Mouse (Mus musculus): ENCODE measurements around the gene Ninj2. TPM values are rescaled to one million over a fixed set of nuclear protein-coding genes. Genes with fewer than 3 reads are reported as not detected.

The Ninj2 gene
- total RNA-seq, 2 experiments from 2014 or later = not detected

GRCm38 (mm10) chr6:120090712-120091248 is 2.4 kb upstream of the Ninj2 start:
- intact Hi-C loops (cut with DNase I) = no loop called here
- DNase-seq = peak in 1 of 2 experiments; percentile 24

- DNase-seq = no peak
- intact Hi-C loops (cut with DNase I) = no loop called here
Observed at GRCm38 (mm10) chr6:120091956-120092355, 1.2 kb upstream of the Ninj2 start.

- DNase-seq = no peak
- intact Hi-C loops (cut with DNase I) = no loop called here
Observed at GRCm38 (mm10) chr6:120094091-120094776, 1.1 kb downstream of the Ninj2 start.

- DNase-seq = no peak
- intact Hi-C loops (cut with DNase I) = no loop called here
Observed at GRCm38 (mm10) chr6:120095096-120095495, 1.9 kb downstream of the Ninj2 start.

GRCm38 (mm10) chr6:120095501-120095900 is 2.4 kb downstream of the Ninj2 start:
- no peak for DNase-seq
- intact Hi-C loops (cut with DNase I) = no loop called here

GRCm38 (mm10) chr6:120099392-120099791 is 6.2 kb downstream of the Ninj2 start:
- no peak for DNase-seq
- intact Hi-C loops (cut with DNase I) = no loop called here

- no peak for DNase-seq
- intact Hi-C loops (cut with DNase I) = no loop called here
Observed at GRCm38 (mm10) chr6:120101221-120101620, 8.1 kb downstream of the Ninj2 start.

GRCm38 (mm10) chr6:120101996-120102395 is 8.8 kb downstream of the Ninj2 start:
- DNase-seq = no peak
- intact Hi-C loops (cut with DNase I) = no loop called here

- intact Hi-C loops (cut with DNase I) = no loop called here
- DNase-seq = no peak
Observed at GRCm38 (mm10) chr6:120103104-120103503, 10.0 kb downstream of the Ninj2 start.

GRCm38 (mm10) chr6:120105055-120105454 is 11.9 kb downstream of the Ninj2 start:
- intact Hi-C loops (cut with DNase I) = loop anchor here (5.0 kb wide), 1 partner anchor 48 kb away; no protein-coding TSS in a partner anchor
- no peak for DNase-seq

GRCm38 (mm10) chr6:120107586-120107985 is 14.4 kb downstream of the Ninj2 start:
- intact Hi-C loops (cut with DNase I) = loop anchor here (5.0 kb wide), 1 partner anchor 50 kb away; no protein-coding TSS in a partner anchor
- no peak for DNase-seq

- intact Hi-C loops (cut with DNase I) = loop anchor here (2.0 to 5.0 kb wide), 2 partner anchors 51 to 85 kb away; no protein-coding TSS in a partner anchor
- DNase-seq = no peak
Observed at GRCm38 (mm10) chr6:120108061-120108460, 14.9 kb downstream of the Ninj2 start.

GRCm38 (mm10) chr6:120109173-120109572 is 16.0 kb downstream of the Ninj2 start:
- peak; percentile 82 to 85 for DNase-seq
- intact Hi-C loops (cut with DNase I) = loop anchor here (2.0 to 5.0 kb wide), 2 partner anchors 52 to 84 kb away; no protein-coding TSS in a partner anchor

GRCm38 (mm10) chr6:120109932-120110331 is 16.8 kb downstream of the Ninj2 start:
- intact Hi-C loops (cut with DNase I) = loop anchor here (2.0 to 5.0 kb wide), 3 partner anchors 53 to 83 kb away; partner anchors contain the start of gene Wnk1
- DNase-seq = no peak

- intact Hi-C loops (cut with DNase I) = loop anchor here (2.0 kb wide), 1 partner anchor 72 kb away; the partner anchor contains the start of gene Wnk1
Observed at GRCm38 (mm10) chr6:120110738-120111409, 17.7 kb downstream of the Ninj2 start.

GRCm38 (mm10) chr6:120111410-120111783 is 18.2 kb downstream of the Ninj2 start:
- intact Hi-C loops (cut with DNase I) = loop anchor here (2.0 kb wide), 1 partner anchor 73 kb away; the partner anchor contains the start of gene Wnk1
- no peak for DNase-seq

More at GRCm38 (mm10) chr6:120110738-120111409, 17.7 kb downstream of the Ninj2 start:
- no peak for DNase-seq

GRCm38 (mm10) chr6:120111984-120112803 is 19.0 kb downstream of the Ninj2 start:
- DNase-seq = peak; percentile 82 to 84
- intact Hi-C loops (cut with DNase I) = loop anchor here (2.0 kb wide), 2 partner anchors 35 to 73 kb away; partner anchors contain the start of gene Wnk1

- intact Hi-C loops (cut with DNase I) = loop anchor here (2.0 kb wide), 1 partner anchor 33 kb away; no protein-coding TSS in a partner anchor
- DNase-seq = no peak
Observed at GRCm38 (mm10) chr6:120113856-120114255, 20.7 kb downstream of the Ninj2 start.

GRCm38 (mm10) chr6:120114271-120114670 is 21.1 kb downstream of the Ninj2 start:
- DNase-seq = no peak
- intact Hi-C loops (cut with DNase I) = no loop called here

- DNase-seq = peak; percentile 77 to 86
- intact Hi-C loops (cut with DNase I) = no loop called here
Observed at GRCm38 (mm10) chr6:120114698-120115097, 21.5 kb downstream of the Ninj2 start.
